Mouse (Mus musculus) ES-Bruce4 (cell line): Measurements from ENCODE around the gene Slc7a1.

Experiments
- CTCF ChIP-seq: IDR thresholded peaks from one replicate; pipeline ENCODE4 v1.8.1; 2011; ENCODE audit warnings: low read depth, low read length
- EP300 ChIP-seq: IDR thresholded peaks from 2 replicates; pipeline ENCODE4 v1.6.1; 2011; ENCODE audit warnings: low read depth, low read length; ENCODE audit not compliant: insufficient read depth
- POLR2A ChIP-seq: IDR thresholded peaks from one replicate; pipeline ENCODE4 v1.8.1; 2011; ENCODE audit warnings: low read length; ENCODE audit not compliant: insufficient read depth

GRCm38 (mm10) chr5:148292862-148293261, 106.8 kb downstream of the Slc7a1 start:
- TF ChIP-seq CTCF, result peak; percentile 45
- no peak for TF ChIP-seq POLR2A
- no peak for TF ChIP-seq EP300
